Mouse (Mus musculus): ENCODE measurements around the gene Treh. TPM values are rescaled to one million over a fixed set of nuclear protein-coding genes. Genes with fewer than 3 reads are reported as not detected.
A peak's percentile ranks its signal among the peaks of the same experiment; 100 is the strongest.

The Treh gene
- polyA plus RNA-seq, 1 experiment from 2014 or later: not detected

GRCm38 (mm10) chr9:44685346-44686330, 12.6 kb downstream of the Treh start:
- H3K27ac ChIP-seq (ENCODE audit: low read depth, low read length): no peak overlapping the region
- DNase-seq (ENCODE audit: low spot score) (peak; percentile 89), ATAC-seq (replicated peaks; ENCODE audit: low FRiP score) (peak; percentile 64)
- H3K36me3 ChIP-seq (ENCODE audit: control insufficient read depth, insufficient read depth, low read length): no peaks in the 10 kb centered on the region; the same call in 1 of the 2 replicates
- no peaks in the 10 kb centered on the region for H3K27me3 ChIP-seq (ENCODE audit: control insufficient read depth, insufficient read depth, low read length)
- no peak overlapping the region for H3K4me2 ChIP-seq (ENCODE audit: low read depth, low read length, severe bottlenecking)
- peaks cover 8% of the 10 kb centered on the region; the same call in 1 of the 2 replicates for H3K4me1 ChIP-seq (replicated peaks; ENCODE audit: control insufficient read depth, insufficient read depth, low read length)
- H3K9ac ChIP-seq (ENCODE audit: low read length): no peak overlapping the region
- WGBS: 35% methylated on average over 14 of the region's 14 CpGs
- H3K9me3 ChIP-seq (ENCODE audit: control insufficient read depth, low read length): no peaks in the 10 kb centered on the region
- H3K4me3 ChIP-seq (ENCODE audit: low read depth, low read length): no peak overlapping the region

GRCm38 (mm10) chr9:44686638-44687037, 13.6 kb downstream of the Treh start:
- no peak overlapping the region for H3K4me2 ChIP-seq (ENCODE audit: low read depth, low read length, severe bottlenecking)
- DNase-seq (ENCODE audit: low spot score) (peak; percentile 59), ATAC-seq (replicated peaks; ENCODE audit: low FRiP score) (peak; percentile 75)
- WGBS: 56% methylated on average over 5 of the region's 5 CpGs
- 0 out of 2 replicates have a peak overlapping the region, but pooled peaks have one; percentile 43 for H3K27ac ChIP-seq (ENCODE audit: low read depth, low read length)
- no peak overlapping the region for H3K9ac ChIP-seq (ENCODE audit: low read length)
- no peaks in the 10 kb centered on the region for H3K9me3 ChIP-seq (ENCODE audit: control insufficient read depth, low read length)
- H3K27me3 ChIP-seq (ENCODE audit: control insufficient read depth, insufficient read depth, low read length): no peaks in the 10 kb centered on the region
- H3K36me3 ChIP-seq (ENCODE audit: control insufficient read depth, insufficient read depth, low read length): no peaks in the 10 kb centered on the region; the same call in 1 of the 2 replicates
- no peak overlapping the region for H3K4me3 ChIP-seq (ENCODE audit: low read depth, low read length)
- H3K4me1 ChIP-seq (replicated peaks; ENCODE audit: control insufficient read depth, insufficient read depth, low read length): peaks cover 8% of the 10 kb centered on the region; the same call in 1 of the 2 replicates

GRCm38 (mm10) chr9:44688013-44688412, 15.0 kb downstream of the Treh start:
- ATAC-seq (replicated peaks; ENCODE audit: low FRiP score) (no peak), DNase-seq (ENCODE audit: low spot score) (no peak)
- Histone ChIP-seq H3K36me3 (ENCODE audit: control insufficient read depth, insufficient read depth, low read length) (no peaks in the 10 kb centered on the region; the same call in 1 of the 2 replicates), H3K4me2 (ENCODE audit: low read depth, low read length, severe bottlenecking) (no peak overlapping the region), H3K27ac (ENCODE audit: low read depth, low read length) (no peak overlapping the region), H3K9ac (ENCODE audit: low read length) (no peak overlapping the region), H3K9me3 (ENCODE audit: control insufficient read depth, low read length) (no peaks in the 10 kb centered on the region), H3K4me3 (ENCODE audit: low read depth, low read length) (no peak overlapping the region), H3K4me1 (replicated peaks; ENCODE audit: control insufficient read depth, insufficient read depth, low read length) (peaks cover 8% of the 10 kb centered on the region; the same call in 1 of the 2 replicates), H3K27me3 (ENCODE audit: control insufficient read depth, insufficient read depth, low read length) (no peaks in the 10 kb centered on the region)
- 78% methylated on average over 9 of the region's 9 CpGs for WGBS

- Histone ChIP-seq H3K9me3 (ENCODE audit: control insufficient read depth, low read length) (no peaks in the 10 kb centered on the region), H3K27me3 (ENCODE audit: control insufficient read depth, insufficient read depth, low read length) (no peaks in the 10 kb centered on the region), H3K4me1 (replicated peaks; ENCODE audit: control insufficient read depth, insufficient read depth, low read length) (peaks cover 6% of the 10 kb centered on the region; the same call in 1 of the 2 replicates), H3K36me3 (ENCODE audit: control insufficient read depth, insufficient read depth, low read length) (peaks cover 5% of the 10 kb centered on the region; the same call in 1 of the 2 replicates), H3K4me3 (ENCODE audit: low read depth, low read length) (no peak overlapping the region), H3K4me2 (ENCODE audit: low read depth, low read length, severe bottlenecking) (no peak overlapping the region), H3K9ac (ENCODE audit: low read length) (no peak overlapping the region), H3K27ac (ENCODE audit: low read depth, low read length) (no peak overlapping the region)
- ATAC-seq (replicated peaks; ENCODE audit: low FRiP score): no peak
- DNase-seq (ENCODE audit: low spot score): no peak
- 51% methylated on average over 7 of the region's 7 CpGs for WGBS
Observed at GRCm38 (mm10) chr9:44690641-44691040, 17.6 kb downstream of the Treh start.

- Histone ChIP-seq H3K36me3 (ENCODE audit: control insufficient read depth, insufficient read depth, low read length) (peaks cover 5% of the 10 kb centered on the region; the same call in 1 of the 2 replicates), H3K9ac (ENCODE audit: low read length) (no peak overlapping the region), H3K4me1 (replicated peaks; ENCODE audit: control insufficient read depth, insufficient read depth, low read length) (no peaks in the 10 kb centered on the region), H3K27ac (ENCODE audit: low read depth, low read length) (no peak overlapping the region), H3K27me3 (ENCODE audit: control insufficient read depth, insufficient read depth, low read length) (no peaks in the 10 kb centered on the region), H3K9me3 (ENCODE audit: control insufficient read depth, low read length) (no peaks in the 10 kb centered on the region), H3K4me3 (ENCODE audit: low read depth, low read length) (no peak overlapping the region), H3K4me2 (ENCODE audit: low read depth, low read length, severe bottlenecking) (no peak overlapping the region)
- DNase-seq (ENCODE audit: low spot score) (no peak), ATAC-seq (replicated peaks; ENCODE audit: low FRiP score) (no peak)
- 88% methylated on average over 21 of the region's 21 CpGs for WGBS
Observed at GRCm38 (mm10) chr9:44691671-44692520, 18.9 kb downstream of the Treh start.

GRCm38 (mm10) chr9:44693071-44693470, 20.0 kb downstream of the Treh start:
- H3K4me1 ChIP-seq (replicated peaks; ENCODE audit: control insufficient read depth, insufficient read depth, low read length): no peaks in the 10 kb centered on the region
- H3K9ac ChIP-seq (ENCODE audit: low read length): no peak overlapping the region
- H3K4me2 ChIP-seq (ENCODE audit: low read depth, low read length, severe bottlenecking): no peak overlapping the region
- H3K4me3 ChIP-seq (ENCODE audit: low read depth, low read length): no peak overlapping the region
- peaks cover 9% of the 10 kb centered on the region; the same call in 1 of the 2 replicates for H3K36me3 ChIP-seq (ENCODE audit: control insufficient read depth, insufficient read depth, low read length)
- 94% methylated on average over 11 of the region's 11 CpGs for WGBS
- no peak for ATAC-seq (replicated peaks; ENCODE audit: low FRiP score)
- no peaks in the 10 kb centered on the region for H3K9me3 ChIP-seq (ENCODE audit: control insufficient read depth, low read length)
- H3K27me3 ChIP-seq (ENCODE audit: control insufficient read depth, insufficient read depth, low read length): no peaks in the 10 kb centered on the region
- no peak for DNase-seq (ENCODE audit: low spot score)
- H3K27ac ChIP-seq (ENCODE audit: low read depth, low read length): no peak overlapping the region

GRCm38 (mm10) chr9:44697866-44698265, 24.8 kb downstream of the Treh start:
- Histone ChIP-seq H3K27ac (ENCODE audit: low read depth, low read length) (no peak overlapping the region), H3K9ac (ENCODE audit: low read length) (no peak overlapping the region), H3K4me1 (replicated peaks; ENCODE audit: control insufficient read depth, insufficient read depth, low read length) (no peaks in the 10 kb centered on the region), H3K4me2 (ENCODE audit: low read depth, low read length, severe bottlenecking) (no peak overlapping the region), H3K4me3 (ENCODE audit: low read depth, low read length) (no peak overlapping the region), H3K9me3 (ENCODE audit: control insufficient read depth, low read length) (no peaks in the 10 kb centered on the region), H3K27me3 (ENCODE audit: control insufficient read depth, insufficient read depth, low read length) (no peaks in the 10 kb centered on the region), H3K36me3 (ENCODE audit: control insufficient read depth, insufficient read depth, low read length) (peaks cover 9% of the 10 kb centered on the region; the same call in 1 of the 2 replicates)
- WGBS: 96% methylated on average over 16 of the region's 16 CpGs
- DNase-seq (ENCODE audit: low spot score): no peak
- no peak for ATAC-seq (replicated peaks; ENCODE audit: low FRiP score)

GRCm38 (mm10) chr9:44699196-44699595, 26.2 kb downstream of the Treh start:
- Histone ChIP-seq H3K27ac (ENCODE audit: low read depth, low read length) (no peak overlapping the region), H3K9me3 (ENCODE audit: control insufficient read depth, low read length) (no peaks in the 10 kb centered on the region), H3K27me3 (ENCODE audit: control insufficient read depth, insufficient read depth, low read length) (no peaks in the 10 kb centered on the region), H3K4me2 (ENCODE audit: low read depth, low read length, severe bottlenecking) (no peak overlapping the region), H3K9ac (ENCODE audit: low read length) (no peak overlapping the region), H3K4me1 (replicated peaks; ENCODE audit: control insufficient read depth, insufficient read depth, low read length) (no peaks in the 10 kb centered on the region), H3K36me3 (ENCODE audit: control insufficient read depth, insufficient read depth, low read length) (peaks cover 4% of the 10 kb centered on the region; the same call in 1 of the 2 replicates), H3K4me3 (ENCODE audit: low read depth, low read length) (no peak overlapping the region)
- DNase-seq (ENCODE audit: low spot score): no peak
- no peak for ATAC-seq (replicated peaks; ENCODE audit: low FRiP score)
- 89% methylated on average over 10 of the region's 10 CpGs for WGBS
